Mouse (Mus musculus) embryonic facial prominence, embryonic 11.5 days (tissue): ENCODE results near the gene Tfap2e. TPM values are rescaled to one million over a fixed set of nuclear protein-coding genes. Genes with fewer than 3 reads are reported as not detected.

ENCODE experiments used
- ATAC-seq: fragments of 200-750 bp; cut with Nextera tagmentation; replicated peaks from 2 replicates; pipeline ENCODE4 v1.8.0; 2017; ENCODE audit warnings: low read depth; ENCODE audit not compliant: insufficient number of reproducible peaks, low FRiP score, low TSS enrichment
- DNase-seq: peaks from one replicate; pipeline ENCODE4 v3.0.0-alpha.2; 2015; ENCODE audit warnings: low spot score
- H3K27ac ChIP-seq: fragments of 300-500 bp; sonication (generic); replicated peaks from 2 replicates; pipeline ENCODE4 v1.5.1; 2014; ENCODE audit warnings: mild to moderate bottlenecking, low read depth, low read length, control low read depth
- H3K27me3 ChIP-seq: fragments of 300-500 bp; sonication (generic); 2 replicates; pipeline ENCODE4 v1.6.1; 2014; ENCODE audit warnings: mild to moderate bottlenecking, low read length, moderate library complexity, mixed read lengths; ENCODE audit not compliant: control insufficient read depth, insufficient read depth
- H3K36me3 ChIP-seq: fragments of 300-500 bp; sonication (generic); replicated peaks from 2 replicates; pipeline ENCODE4 v1.6.1; 2014; ENCODE audit warnings: low read depth, mild to moderate bottlenecking, low read length, moderate library complexity, mixed read lengths; ENCODE audit not compliant: control insufficient read depth, insufficient read depth
- H3K4me1 ChIP-seq: fragments of 300-500 bp; sonication (generic); 2 replicates; pipeline ENCODE4 v1.6.1; 2014; ENCODE audit warnings: low read length, mixed read lengths; ENCODE audit not compliant: control insufficient read depth, insufficient read depth
- H3K4me2 ChIP-seq: fragments of 300-500 bp; sonication (generic); 2 replicates; pipeline ENCODE4 v1.6.1; 2014; ENCODE audit warnings: low read depth, mild to moderate bottlenecking, control low read depth, low read length, moderate library complexity
- H3K4me3 ChIP-seq: fragments of 300-500 bp; sonication (generic); 2 replicates; pipeline ENCODE4 v1.5.1; 2014; ENCODE audit warnings: low read depth, low read length, control low read depth
- H3K9ac ChIP-seq: fragments of 300-500 bp; sonication (generic); replicated peaks from 2 replicates; pipeline ENCODE4 v1.6.1; 2014; ENCODE audit warnings: mild to moderate bottlenecking, control low read depth, low read length
- H3K9me3 ChIP-seq: fragments of 300-500 bp; sonication (generic); replicated peaks from 2 replicates; pipeline ENCODE4 v1.6.1; 2016; ENCODE audit warnings: mild to moderate bottlenecking, low read length, inconsistent platforms, mixed read lengths; ENCODE audit not compliant: control insufficient read depth
- WGBS: fragments of 180-500 bp; shearing (Covaris S2); extraction: QIAGEN DNeasy Blood & Tissue Kit; methylation state at CpG from one replicate; pipeline ENCODE4 v1.1.7; 2014; 5-methylcytosine and 5-hydroxymethylcytosine counted together
- polyA plus RNA-seq: library from polyadenylated mRNA; unstranded; fragments of >200 nt; fragmentation: Nextera tagmentation; extraction: Ambion mirVana; gene quantifications from 2 replicates; pipeline ENCODE4 v1.2.1, GENCODE M21; 2014

Tfap2e gene
- polyA plus RNA-seq, 1 experiment from 2014 or later = not detected

DNA sequence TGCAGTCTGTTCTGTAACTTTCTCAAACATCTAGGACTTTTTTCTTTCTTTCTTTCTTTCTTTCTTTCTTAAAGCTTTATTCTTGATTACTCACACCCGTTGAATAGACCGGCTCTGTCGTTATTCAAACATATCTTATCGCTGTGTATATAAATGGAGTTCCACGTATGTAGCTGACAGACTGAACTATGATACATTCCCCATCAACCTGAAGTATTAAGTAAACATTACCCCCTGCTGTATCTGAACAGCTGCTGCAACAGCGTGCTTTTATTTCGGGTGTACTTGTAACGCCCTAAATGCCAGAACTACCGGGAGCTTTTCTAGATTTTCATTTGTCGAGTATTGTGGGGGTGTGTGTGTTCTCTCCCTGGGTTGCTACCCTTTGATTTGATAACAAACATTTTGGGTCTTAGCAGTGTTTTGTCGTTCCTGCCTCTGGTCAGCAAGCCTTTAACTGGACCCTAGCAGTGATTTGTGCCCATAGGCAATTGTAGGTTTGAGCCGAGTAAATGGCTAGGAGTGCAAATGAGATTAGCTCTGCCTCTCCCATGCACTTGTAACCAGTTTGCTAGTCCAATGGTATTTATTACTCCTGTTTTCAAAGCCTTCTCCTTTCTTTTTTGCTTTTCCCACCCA is 18.8 kb upstream of the Tfap2e start:
- DNase-seq = no peak
- no peaks in the 10 kb centered on the region; the same call in 1 of the 2 replicates for H3K36me3 ChIP-seq
- ATAC-seq = no peak
- no peaks in the 10 kb centered on the region for H3K27me3 ChIP-seq
- H3K9me3 ChIP-seq = no peaks in the 10 kb centered on the region
- H3K4me3 ChIP-seq = no peak overlapping the region
- no peak overlapping the region for H3K27ac ChIP-seq
- peak overlapping the region; percentile 64; the same call in 1 of the 2 replicates for H3K4me2 ChIP-seq
- peaks cover 6% of the 10 kb centered on the region; the same call in 1 of the 2 replicates for H3K4me1 ChIP-seq
- no peak overlapping the region for H3K9ac ChIP-seq
- 57% methylated on average over 12 of the region's 12 CpGs for WGBS

DNA sequence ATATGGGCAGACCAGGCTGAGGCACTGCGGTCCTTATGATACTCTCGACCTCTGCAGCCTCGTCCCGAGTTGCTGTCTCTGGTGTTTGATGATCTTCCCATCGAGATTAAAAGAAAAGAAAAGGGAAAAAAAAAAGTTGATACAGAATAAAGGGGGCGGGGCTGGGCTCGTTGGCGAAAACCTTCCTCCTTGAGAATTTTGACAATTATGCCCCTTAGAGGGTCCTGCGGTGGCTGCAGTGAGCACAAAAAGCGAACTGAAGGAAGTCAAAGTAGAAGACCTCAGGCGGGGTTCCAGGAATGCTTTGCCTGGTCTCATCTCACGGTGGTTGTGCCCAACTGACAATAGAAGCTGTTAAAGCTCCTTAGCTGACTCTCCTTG is 18.2 kb upstream of the Tfap2e start:
- Histone ChIP-seq H3K4me1 (peaks cover 6% of the 10 kb centered on the region; the same call in 1 of the 2 replicates), H3K4me2 (peak overlapping the region; percentile 64), H3K9me3 (no peaks in the 10 kb centered on the region), H3K27ac (no peak overlapping the region), H3K27me3 (no peaks in the 10 kb centered on the region), H3K4me3 (peak overlapping the region; percentile 61), H3K36me3 (no peaks in the 10 kb centered on the region; the same call in 1 of the 2 replicates), H3K9ac (peak overlapping the region; percentile 62)
- 1% methylated on average over 12 of the region's 12 CpGs for WGBS
- DNase-seq (no peak), ATAC-seq (no peak)

DNA sequence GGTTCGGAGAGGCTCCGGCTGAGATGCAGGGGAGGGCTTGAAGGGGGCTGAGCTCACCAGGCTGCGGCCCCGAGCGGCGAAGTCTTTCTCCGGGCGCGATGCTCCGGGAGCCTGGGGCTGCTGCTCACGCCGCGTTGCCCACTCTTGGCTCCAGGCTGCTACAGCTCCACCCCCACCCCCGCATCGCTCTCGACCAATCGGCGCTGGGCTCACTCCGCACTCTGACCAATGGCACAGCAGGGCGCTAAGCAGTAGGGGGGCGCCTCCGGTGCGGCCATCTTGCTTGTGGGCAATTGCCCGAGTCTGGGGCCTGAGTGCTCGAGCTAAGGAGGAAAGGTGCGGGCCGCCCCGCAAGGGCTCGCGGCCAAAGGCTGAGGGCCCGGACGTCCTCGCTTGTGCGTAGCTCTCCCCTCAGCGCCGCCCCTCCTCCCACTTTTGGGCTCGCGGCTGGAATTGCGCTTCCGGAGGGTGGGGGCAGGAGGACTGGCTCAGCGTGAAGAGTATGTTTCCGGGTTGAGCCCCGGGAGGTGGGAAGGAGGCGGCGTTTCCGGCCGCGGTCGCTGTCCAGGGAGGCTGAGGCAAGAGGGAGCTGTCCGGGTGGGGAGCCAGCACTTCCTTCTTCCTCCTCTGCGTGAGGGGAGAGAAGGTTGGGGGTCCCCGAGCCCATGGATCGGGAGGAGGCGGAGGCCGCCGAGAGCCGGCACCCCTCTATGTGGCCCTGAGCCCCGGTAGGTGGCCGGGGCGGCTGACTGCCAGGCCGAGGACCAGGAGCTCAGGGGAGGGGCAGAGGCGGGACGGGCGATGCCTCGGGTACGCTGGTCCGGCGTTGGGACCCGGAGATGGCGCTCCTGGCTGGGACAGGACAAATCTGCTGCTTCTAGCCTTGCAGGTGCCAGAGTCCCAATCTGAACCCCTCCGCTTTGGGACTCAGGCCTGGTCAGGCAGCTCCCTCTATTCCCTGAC is 17.5 kb upstream of the Tfap2e start, which contains the start of the genes Ncdn and AU040320:
TSS of gene Ncdn (minus strand) at position 171 of the 963 bp plus-strand sequence.
TSS of gene AU040320 (plus strand) at position 277 of the 963 bp plus-strand sequence.
- H3K9ac ChIP-seq = peak within 1 kb of the TSS; percentile 62
- H3K9me3 ChIP-seq = no peaks in the 10 kb centered on the region
- peaks cover 1% of the 10 kb centered on the region for H3K36me3 ChIP-seq
- H3K4me2 ChIP-seq = peak within 1 kb of the TSS; percentile 94
- H3K4me3 ChIP-seq = peak within 1 kb of the TSS; percentile 61
- ATAC-seq (peak; percentile 98), DNase-seq (peak; percentile 97)
- peaks cover 6% of the 10 kb centered on the region; the same call in 1 of the 2 replicates for H3K4me1 ChIP-seq
- H3K27ac ChIP-seq = peak within 1 kb of the TSS; percentile 82
- WGBS = under 1% methylated on average over 70 of the region's 71 CpGs
- no peaks in the 10 kb centered on the region for H3K27me3 ChIP-seq

DNA sequence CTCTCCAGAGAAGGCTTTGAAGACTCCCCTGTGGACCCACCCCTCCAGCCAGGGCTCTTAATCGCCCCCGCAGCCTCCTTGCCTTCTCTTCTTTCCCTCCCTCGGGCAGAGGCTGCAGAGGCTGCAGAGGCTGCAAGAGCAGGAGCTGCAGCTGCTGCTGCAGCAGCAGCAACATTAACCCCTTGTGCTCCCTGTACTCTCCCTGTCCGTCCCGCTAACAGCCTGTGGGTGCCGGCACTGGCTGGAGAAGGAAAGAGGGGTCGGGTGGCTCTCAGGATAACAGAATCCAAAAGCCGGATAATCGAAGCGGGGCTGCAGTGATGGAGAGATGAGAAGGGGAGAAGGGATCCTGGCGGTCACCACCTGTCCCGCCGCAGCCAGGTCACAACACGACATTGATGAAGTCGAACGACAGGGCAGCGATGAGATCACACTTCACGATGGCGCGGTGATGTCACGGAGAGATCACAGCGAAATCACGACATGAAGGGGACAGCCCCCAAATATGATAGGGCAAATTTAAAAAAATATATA is 16.6 kb upstream of the Tfap2e start:
- H3K9ac ChIP-seq = peak overlapping the region; percentile 62
- H3K27me3 ChIP-seq = no peaks in the 10 kb centered on the region
- H3K4me1 ChIP-seq = peaks cover 6% of the 10 kb centered on the region; the same call in 1 of the 2 replicates
- peak overlapping the region; percentile 61 for H3K4me3 ChIP-seq
- WGBS = 0% methylated on average over 23 of the region's 23 CpGs
- peak overlapping the region; percentile 94 for H3K4me2 ChIP-seq
- peaks cover 4% of the 10 kb centered on the region for H3K36me3 ChIP-seq
- no peaks in the 10 kb centered on the region for H3K9me3 ChIP-seq
- no peak overlapping the region for H3K27ac ChIP-seq
- DNase-seq (no peak), ATAC-seq (0 out of 2 replicates have a peak, but pooled peaks have one; percentile 2)

DNA sequence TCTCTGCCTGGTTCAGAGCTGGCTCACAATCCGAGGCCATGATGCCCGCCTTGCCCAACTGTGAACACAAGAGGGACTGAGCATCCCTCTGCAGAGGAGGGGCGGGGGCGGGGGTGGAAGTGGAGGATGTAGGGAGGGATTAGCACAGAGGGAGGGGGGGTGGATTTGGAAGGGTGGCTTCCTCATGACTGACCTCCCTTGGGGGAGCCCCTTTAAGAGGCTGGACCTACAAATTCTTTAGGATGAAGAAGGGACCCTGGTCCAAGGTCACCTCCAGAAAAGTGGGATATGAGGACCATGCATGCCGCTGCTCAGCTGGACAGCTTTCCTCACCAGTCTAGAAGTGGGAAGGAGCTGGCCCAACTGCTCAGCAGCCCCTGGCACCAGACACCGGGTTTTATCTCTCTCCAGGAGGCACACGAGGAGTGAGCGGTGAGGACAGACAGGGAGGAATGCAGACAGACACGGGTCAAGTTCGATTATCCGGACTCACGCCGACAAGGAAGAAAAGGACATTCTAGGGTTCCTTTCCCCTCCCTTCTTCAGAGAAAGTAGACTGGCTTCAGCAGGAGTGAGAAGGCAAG is 16.1 kb upstream of the Tfap2e start:
- WGBS = 4% methylated on average over 13 of the region's 13 CpGs
- Histone ChIP-seq H3K9ac (peak overlapping the region; percentile 62), H3K4me1 (peaks cover 6% of the 10 kb centered on the region; the same call in 1 of the 2 replicates), H3K36me3 (peaks cover 4% of the 10 kb centered on the region), H3K27ac (no peak overlapping the region), H3K4me2 (peak overlapping the region; percentile 94), H3K9me3 (no peaks in the 10 kb centered on the region), H3K27me3 (no peaks in the 10 kb centered on the region), H3K4me3 (peak overlapping the region; percentile 61)
- ATAC-seq (no peak), DNase-seq (no peak)

DNA sequence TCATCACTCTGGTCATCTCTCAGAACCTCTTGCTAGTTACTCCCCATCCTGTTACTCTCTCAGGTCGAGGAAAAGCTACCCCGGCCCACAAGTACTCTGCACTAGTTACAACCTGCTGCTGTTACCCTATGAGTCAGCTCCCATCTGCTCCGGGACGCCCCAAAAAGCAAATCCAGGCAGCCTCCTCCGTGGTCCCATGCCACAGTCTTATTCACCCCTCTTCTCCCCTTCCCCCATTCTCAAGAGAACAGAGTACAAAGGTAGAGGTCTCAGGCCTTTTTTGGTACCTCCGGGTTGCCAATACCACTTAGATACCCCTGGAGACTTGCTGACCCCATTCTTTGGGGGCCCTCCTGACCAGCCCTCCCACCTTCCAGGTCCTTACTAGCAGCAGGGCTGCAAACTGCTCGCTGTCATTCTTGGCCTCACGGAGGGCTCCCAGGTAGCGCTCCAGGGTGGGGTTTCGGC is 15.6 kb upstream of the Tfap2e start:
- H3K4me1 ChIP-seq = peaks cover 6% of the 10 kb centered on the region; the same call in 1 of the 2 replicates
- no peaks in the 10 kb centered on the region for H3K9me3 ChIP-seq
- H3K36me3 ChIP-seq = peaks cover 8% of the 10 kb centered on the region
- peak overlapping the region; percentile 94 for H3K4me2 ChIP-seq
- no peak overlapping the region for H3K27ac ChIP-seq
- DNase-seq (no peak), ATAC-seq (no peak)
- peak overlapping the region; percentile 62 for H3K9ac ChIP-seq
- no peaks in the 10 kb centered on the region for H3K27me3 ChIP-seq
- peak overlapping the region; percentile 61 for H3K4me3 ChIP-seq
- WGBS = 54% methylated on average over 10 of the region's 10 CpGs

DNA sequence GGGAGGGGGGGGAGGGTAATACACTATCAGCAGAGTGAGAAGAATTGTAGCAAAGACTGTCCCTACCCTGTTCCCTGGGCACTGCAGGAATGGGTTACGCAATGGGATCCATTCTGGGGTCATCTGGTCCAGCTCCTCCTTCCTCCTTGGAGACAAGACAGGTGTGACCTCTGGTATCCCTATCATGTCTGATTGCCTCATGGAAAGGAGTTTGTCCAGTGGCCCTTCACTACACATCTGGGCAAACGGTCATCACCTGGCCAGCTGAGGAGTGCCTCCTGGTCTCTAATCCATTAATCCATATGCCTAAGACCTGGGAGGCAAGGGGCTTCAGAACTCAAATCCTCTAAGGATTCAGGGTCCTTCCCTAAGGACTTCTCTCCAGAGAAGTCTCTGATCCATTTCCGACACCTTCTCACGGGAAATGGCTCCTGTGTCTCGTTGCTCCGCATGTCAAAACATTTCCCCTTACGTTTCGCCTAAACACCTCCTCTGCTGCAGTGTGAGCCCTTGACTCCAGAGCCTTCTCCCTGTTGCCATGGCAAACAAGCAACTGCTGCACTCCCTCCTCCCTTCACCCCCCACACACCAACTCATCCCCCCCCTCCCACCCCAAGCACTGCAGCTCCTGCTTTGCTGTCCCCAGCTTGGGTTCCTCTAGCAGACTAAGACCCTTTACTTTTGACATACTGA is 15.0 kb upstream of the Tfap2e start:
- DNase-seq = no peak
- Histone ChIP-seq H3K27me3 (no peaks in the 10 kb centered on the region), H3K27ac (no peak overlapping the region), H3K4me1 (peaks cover 6% of the 10 kb centered on the region; the same call in 1 of the 2 replicates), H3K4me2 (no peak overlapping the region), H3K36me3 (peaks cover 8% of the 10 kb centered on the region), H3K9me3 (no peaks in the 10 kb centered on the region), H3K4me3 (no peak overlapping the region), H3K9ac (no peak overlapping the region)
- ATAC-seq = no peak
- 84% methylated on average over 8 of the region's 8 CpGs for WGBS
